Mouse (Mus musculus) C2C12 (cell line): ENCODE measurements around the gene Pde3b. TPM values are rescaled to one million over a fixed set of nuclear protein-coding genes. Genes with fewer than 3 reads are reported as not detected.

Experiments
- H3K27me3 ChIP-seq: one replicate; pipeline ENCODE4 v1.6.1; 2011; ENCODE audit not compliant: control insufficient read depth, insufficient read depth, insufficient read length
- H3K36me3 ChIP-seq: one replicate; pipeline ENCODE4 v1.6.1; 2011; ENCODE audit not compliant: control insufficient read depth, insufficient read depth
- H3K4me3 ChIP-seq: one replicate; pipeline ENCODE4 v1.5.1; 2011; ENCODE audit warnings: mild to moderate bottlenecking, control low read depth; ENCODE audit not compliant: poor library complexity, insufficient read depth, severe bottlenecking
- H3K79me2 ChIP-seq: one replicate; pipeline ENCODE4 v1.6.1; 2011; ENCODE audit not compliant: control insufficient read depth, insufficient read depth
- H3K79me3 ChIP-seq: one replicate; pipeline ENCODE4 v1.6.1; 2011; ENCODE audit warnings: low read depth, control low read depth
- H3ac ChIP-seq: one replicate; pipeline ENCODE3; 2011; ENCODE audit warnings: low read depth; ENCODE audit not compliant: control insufficient read depth, insufficient read length
- CEBPB ChIP-seq: IDR thresholded peaks from one replicate; pipeline ENCODE4 v1.6.1; 2011; ENCODE audit warnings: low read depth, mild to moderate bottlenecking, control low read depth, moderate library complexity
- CTCF ChIP-seq: IDR thresholded peaks from one replicate; pipeline ENCODE4 v1.5.1; 2011; ENCODE audit not compliant: control insufficient read depth, insufficient read depth, insufficient read length
- FOSL1 ChIP-seq: IDR thresholded peaks from one replicate; pipeline ENCODE4 v1.8.0; 2011; ENCODE audit warnings: mild to moderate bottlenecking, low read length; ENCODE audit not compliant: poor library complexity, insufficient read depth, severe bottlenecking
- MAX ChIP-seq: IDR thresholded peaks from one replicate; pipeline ENCODE4 v1.6.1; 2011; ENCODE audit warnings: mild to moderate bottlenecking, control low read depth
- MYOD1 ChIP-seq: IDR thresholded peaks from one replicate; pipeline ENCODE4 v1.6.1; 2011; ENCODE audit warnings: low read depth; ENCODE audit not compliant: control insufficient read depth, insufficient read length
- MYOG ChIP-seq: IDR thresholded peaks from one replicate; pipeline ENCODE4 v1.6.1; 2011; ENCODE audit not compliant: control insufficient read depth, insufficient read length; ENCODE audit errors: extremely low read depth
- USF1 ChIP-seq: IDR thresholded peaks from one replicate; pipeline ENCODE4 v1.6.1; 2011; ENCODE audit warnings: low read depth, mild to moderate bottlenecking, control low read depth, moderate library complexity
- polyA plus RNA-seq: library from polyadenylated mRNA; unstranded; fragments of >200 nt; fragmentation: generic; extraction: Trizol; gene quantifications from one replicate; pipeline ENCODE4 v1.2.1, GENCODE M21; 2012; ENCODE audit warnings: missing spikeins

Pde3b gene
- polyA plus RNA-seq, 1 experiment = 2.1 TPM

GRCm38 (mm10) chr7:114577665-114578064 lies 162.6 kb downstream of the Pde3b start:
- no peaks in the 10 kb centered on the region for H3K27me3 ChIP-seq
- no peaks in the 10 kb centered on the region for H3K36me3 ChIP-seq
- H3K79me2 ChIP-seq = no peaks in the 10 kb centered on the region
- no peak overlapping the region for H3K4me3 ChIP-seq
- no peak overlapping the region for H3ac ChIP-seq
- H3K79me3 ChIP-seq = no peaks in the 10 kb centered on the region
- TF ChIP-seq MAX = no peak

- no peak overlapping the region for H3ac ChIP-seq
- no peaks in the 10 kb centered on the region for H3K36me3 ChIP-seq
- no peaks in the 10 kb centered on the region for H3K79me3 ChIP-seq
- TF ChIP-seq CTCF (no peak), USF1 (no peak), MAX (no peak), CEBPB (no peak), MYOD1 (no peak)
- H3K4me3 ChIP-seq = no peak overlapping the region
- H3K27me3 ChIP-seq = no peaks in the 10 kb centered on the region
- no peaks in the 10 kb centered on the region for H3K79me2 ChIP-seq
Observed at GRCm38 (mm10) chr7:114580426-114580825, 165.3 kb downstream of the Pde3b start.

DNA sequence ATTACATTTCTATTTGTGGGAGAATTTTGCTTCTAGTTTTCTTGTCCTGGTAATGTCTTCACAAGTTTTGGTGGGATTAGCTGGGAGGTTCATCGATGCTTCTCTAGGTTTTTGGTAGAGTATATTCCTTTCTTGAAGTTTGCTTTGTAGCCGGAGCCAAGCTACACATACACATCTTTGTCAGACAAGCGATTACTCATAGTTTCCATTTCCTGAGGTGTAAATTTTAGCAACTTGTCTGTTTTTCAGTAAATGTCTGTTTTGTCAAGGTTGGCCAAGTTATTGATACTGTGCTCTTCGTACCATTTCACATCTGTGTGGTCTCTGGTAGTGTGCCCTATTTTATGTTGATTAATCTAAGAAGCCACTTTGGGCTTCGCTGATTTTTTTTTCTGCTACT lies 166.1 kb downstream of the Pde3b start:
- TF ChIP-seq USF1 = no peak
- no peak for TF ChIP-seq CEBPB
- TF ChIP-seq FOSL1 = no peak
- no peak for TF ChIP-seq CTCF
- no peak for TF ChIP-seq MAX
- no peak for TF ChIP-seq MYOG
- no peak for TF ChIP-seq MYOD1
- Histone ChIP-seq H3ac (no peak overlapping the region), H3K36me3 (no peaks in the 10 kb centered on the region), H3K27me3 (no peaks in the 10 kb centered on the region), H3K79me3 (no peaks in the 10 kb centered on the region), H3K79me2 (no peaks in the 10 kb centered on the region), H3K4me3 (no peak overlapping the region)

GRCm38 (mm10) chr7:114582441-114582840 lies 167.4 kb downstream of the Pde3b start:
- TF ChIP-seq MYOD1 = no peak
- TF ChIP-seq USF1 = no peak
- no peak for TF ChIP-seq FOSL1
- TF ChIP-seq MAX = no peak
- no peak for TF ChIP-seq CTCF
- TF ChIP-seq MYOG = no peak
- TF ChIP-seq CEBPB = no peak
- Histone ChIP-seq H3K79me3 (no peaks in the 10 kb centered on the region), H3K36me3 (no peaks in the 10 kb centered on the region), H3K27me3 (no peaks in the 10 kb centered on the region), H3K79me2 (no peaks in the 10 kb centered on the region), H3ac (no peak overlapping the region), H3K4me3 (no peak overlapping the region)

Other genes with a start within 250 kb of the Pde3b start
- gene Copb1, start 160.6 kb upstream of the Pde3b start, polyA plus RNA-seq = 53.9 TPM
- 163 TPM for gene Psma1, start 139.2 kb upstream of the Pde3b start, polyA plus RNA-seq
- not detected for gene Cyp2r1, start 147.7 kb downstream of the Pde3b start, polyA plus RNA-seq
- gene Calca, start 221.1 kb downstream of the Pde3b start, polyA plus RNA-seq = 0.13 TPM